Mouse (Mus musculus) embryonic fibroblast, embryonic 13.5 days (primary cell): ENCODE measurements around the gene Map3k3.
"Not testable (repeated sequence)": the region's sequence is repeated elsewhere in the genome, so short reads cannot be mapped to it uniquely, and the experiment has no call there.

Source experiments
- CTCF ChIP-seq: IDR thresholded peaks from 2 replicates; pipeline ENCODE4 v1.5.1; 2011; ENCODE audit warnings: mild to moderate bottlenecking, control low read depth, low read length, moderate library complexity, borderline replicate concordance; ENCODE audit not compliant: insufficient read depth
- POLR2A ChIP-seq: IDR thresholded peaks from 2 replicates; pipeline ENCODE4 v1.6.1; 2011; ENCODE audit warnings: low read depth, mild to moderate bottlenecking, control low read depth, low read length, moderate library complexity

GRCm38 (mm10) chr11:106126727-106127373 lies 42.4 kb downstream of the Map3k3 start:
- not testable (repeated sequence) for TF ChIP-seq CTCF, POLR2A
